Mouse (Mus musculus) midbrain, embryonic 12.5 days (tissue): Measurements from ENCODE around the gene 1500009L16Rik. TPM values are rescaled to one million over a fixed set of nuclear protein-coding genes. Genes with fewer than 3 reads are reported as not detected.

Experiments used
- polyA plus RNA-seq: library from polyadenylated mRNA; unstranded; fragments of >200 nt; fragmentation: Nextera tagmentation; extraction: Ambion mirVana; gene quantifications from 2 replicates; pipeline ENCODE4 v1.2.1, GENCODE M21; 2016

1500009L16Rik gene
- polyA plus RNA-seq, 1 experiment from 2014 or later, result 40.8 TPM

Other genes starting within 250 kb of the 1500009L16Rik start
- 11.4 and 12.1 TPM in 2 replicates for gene Aldh1l2, start 188.7 kb upstream of the 1500009L16Rik start, polyA plus RNA-seq
- gene Washc4, start 179.1 kb upstream of the 1500009L16Rik start, polyA plus RNA-seq, result 37.9 and 38.3 TPM in 2 replicates
- gene Appl2, start 74.1 kb upstream of the 1500009L16Rik start, polyA plus RNA-seq, result 48.6 and 52.0 TPM in 2 replicates